Mouse (Mus musculus): ENCODE measurements around the gene Napa. TPM values are rescaled to one million over a fixed set of nuclear protein-coding genes. Genes with fewer than 3 reads are reported as not detected.

Napa gene
- polyA plus RNA-seq, 1 experiment, result 134 TPM

- H3K27ac ChIP-seq (ENCODE audit: control insufficient read depth, insufficient read depth, low read depth, low read length), result no peak overlapping the region
- no peak for TF ChIP-seq POLR2A (IDR thresholded peaks at IDR 0.05; ENCODE audit: control insufficient read depth, low read depth, low read length)
- peak; percentile 62; the same call in 1 of the 2 replicates for TF ChIP-seq CTCF (IDR thresholded peaks at IDR 0.05; ENCODE audit: control insufficient read depth, insufficient read depth, insufficient replicate concordance, low read depth, low read length)
- H3K27me3 ChIP-seq (ENCODE audit: control insufficient read depth, insufficient read depth, low read length), result no peaks in the 10 kb centered on the region
- no peak overlapping the region for H3K4me3 ChIP-seq (ENCODE audit: control insufficient read depth, low read depth, low read length)
- peaks cover 2% of the 10 kb centered on the region; the same call in 1 of the 2 replicates for H3K4me1 ChIP-seq (ENCODE audit: control insufficient read depth, insufficient read depth, low read length)
- peaks cover 2% of the 10 kb centered on the region for H3K36me3 ChIP-seq (ENCODE audit: control insufficient read depth, insufficient read depth, low read length)
Observed at GRCm38 (mm10) chr7:16153522-16153921, 55.3 kb downstream of the Napa start.

DNA sequence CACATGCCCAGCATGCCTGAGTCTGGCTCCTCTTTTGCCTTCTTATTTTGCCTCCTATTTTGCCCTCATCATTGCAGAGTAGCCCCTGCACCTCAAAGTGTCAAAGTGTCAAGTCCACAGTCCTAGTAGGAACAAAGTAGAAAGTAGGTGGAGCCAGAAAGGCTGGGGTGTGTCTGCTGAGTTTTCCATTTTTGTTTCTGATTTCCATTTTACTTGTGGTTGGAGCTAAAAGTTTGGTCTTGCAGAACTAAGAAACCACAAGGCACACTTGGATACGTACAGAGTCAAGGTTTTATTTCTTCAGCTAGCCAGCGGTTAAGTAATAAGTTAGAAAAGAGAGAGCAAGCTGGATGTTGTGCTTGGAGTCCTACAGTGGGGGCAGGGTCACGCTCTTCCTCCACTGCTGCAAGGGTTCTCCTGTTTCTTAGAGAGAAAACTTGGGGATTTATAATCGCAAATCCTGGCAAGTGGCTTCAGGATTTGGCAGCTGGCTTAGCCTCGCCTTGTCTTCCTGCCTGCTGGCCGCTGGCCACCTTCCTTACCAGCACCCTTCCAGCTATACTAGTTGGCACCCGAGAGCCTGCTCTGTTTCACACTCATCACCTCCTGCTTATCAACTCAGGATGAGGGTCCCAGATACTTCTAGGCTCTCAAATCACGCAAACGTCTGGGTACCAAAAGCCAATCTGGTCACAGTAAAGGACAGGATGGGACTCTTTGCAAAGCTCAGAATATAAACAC lies 57.0 kb downstream of the Napa start:
- Histone ChIP-seq H3K27ac (ENCODE audit: control insufficient read depth, insufficient read depth, low read depth, low read length) (no peak overlapping the region), H3K27me3 (ENCODE audit: control insufficient read depth, insufficient read depth, low read length) (no peaks in the 10 kb centered on the region), H3K4me3 (ENCODE audit: control insufficient read depth, low read depth, low read length) (no peak overlapping the region), H3K36me3 (ENCODE audit: control insufficient read depth, insufficient read depth, low read length) (peaks cover 2% of the 10 kb centered on the region), H3K4me1 (ENCODE audit: control insufficient read depth, insufficient read depth, low read length) (peaks cover 5% of the 10 kb centered on the region)
- TF ChIP-seq CTCF (IDR thresholded peaks at IDR 0.05; ENCODE audit: control insufficient read depth, insufficient read depth, insufficient replicate concordance, low read depth, low read length) (no peak), POLR2A (IDR thresholded peaks at IDR 0.05; ENCODE audit: control insufficient read depth, low read depth, low read length) (no peak)

GRCm38 (mm10) chr7:16156105-16156714 lies 58.0 kb downstream of the Napa start:
- no peak overlapping the region for H3K4me3 ChIP-seq (ENCODE audit: control insufficient read depth, low read depth, low read length)
- H3K27ac ChIP-seq (ENCODE audit: control insufficient read depth, insufficient read depth, low read depth, low read length), result no peak overlapping the region
- TF ChIP-seq CTCF (IDR thresholded peaks at IDR 0.05; ENCODE audit: control insufficient read depth, insufficient read depth, insufficient replicate concordance, low read depth, low read length), result no peak
- TF ChIP-seq POLR2A (IDR thresholded peaks at IDR 0.05; ENCODE audit: control insufficient read depth, low read depth, low read length), result no peak
- H3K36me3 ChIP-seq (ENCODE audit: control insufficient read depth, insufficient read depth, low read length), result peaks cover 2% of the 10 kb centered on the region
- peaks cover 7% of the 10 kb centered on the region for H3K4me1 ChIP-seq (ENCODE audit: control insufficient read depth, insufficient read depth, low read length)
- H3K27me3 ChIP-seq (ENCODE audit: control insufficient read depth, insufficient read depth, low read length), result no peaks in the 10 kb centered on the region

DNA sequence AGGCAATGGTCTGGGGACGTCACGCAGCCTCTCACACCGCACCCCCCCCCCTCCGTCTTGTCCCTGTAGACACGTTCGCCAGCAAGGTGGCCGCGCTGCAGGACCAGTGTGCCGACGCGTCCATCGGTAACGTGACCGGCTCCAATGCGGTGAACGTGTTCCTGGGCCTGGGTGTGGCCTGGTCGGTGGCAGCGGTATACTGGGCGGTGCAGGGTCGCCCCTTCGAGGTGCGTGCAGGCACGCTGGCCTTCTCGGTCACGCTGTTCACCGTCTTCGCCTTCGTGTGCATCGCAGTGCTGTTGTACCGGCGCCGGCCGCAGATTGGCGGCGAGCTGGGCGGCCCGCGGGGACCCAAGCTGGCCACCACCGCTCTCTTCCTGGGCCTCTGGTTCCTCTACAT lies 60.5 kb downstream of the Napa start:
- TF ChIP-seq CTCF (IDR thresholded peaks at IDR 0.05; ENCODE audit: control insufficient read depth, insufficient read depth, insufficient replicate concordance, low read depth, low read length) (no peak), POLR2A (IDR thresholded peaks at IDR 0.05; ENCODE audit: control insufficient read depth, low read depth, low read length) (no peak)
- no peak overlapping the region for H3K27ac ChIP-seq (ENCODE audit: control insufficient read depth, insufficient read depth, low read depth, low read length)
- no peaks in the 10 kb centered on the region for H3K27me3 ChIP-seq (ENCODE audit: control insufficient read depth, insufficient read depth, low read length)
- no peak overlapping the region for H3K4me3 ChIP-seq (ENCODE audit: control insufficient read depth, low read depth, low read length)
- no peaks in the 10 kb centered on the region for H3K36me3 ChIP-seq (ENCODE audit: control insufficient read depth, insufficient read depth, low read length)
- peaks cover 7% of the 10 kb centered on the region for H3K4me1 ChIP-seq (ENCODE audit: control insufficient read depth, insufficient read depth, low read length)

DNA sequence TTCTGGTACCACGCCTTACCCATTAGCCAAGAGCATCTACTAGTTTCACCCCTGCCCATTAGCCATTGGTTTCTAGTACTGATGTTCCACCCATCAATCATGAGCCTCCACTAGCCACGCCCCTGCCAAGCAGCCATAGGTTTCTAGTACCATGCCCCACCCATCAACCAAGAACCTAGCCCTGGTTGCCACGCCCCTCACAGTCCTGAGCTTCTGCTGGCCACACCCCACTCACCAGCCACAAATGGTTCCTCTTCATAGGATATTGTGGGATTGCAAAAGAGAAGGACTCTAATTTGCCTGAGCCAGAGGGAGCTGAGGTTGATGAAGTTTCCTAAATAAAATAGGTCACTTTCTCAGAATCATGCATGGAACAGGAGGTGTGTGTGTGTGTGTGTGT lies 62.4 kb downstream of the Napa start:
- H3K27me3 ChIP-seq (ENCODE audit: control insufficient read depth, insufficient read depth, low read length), result no peaks in the 10 kb centered on the region
- no peak overlapping the region for H3K27ac ChIP-seq (ENCODE audit: control insufficient read depth, insufficient read depth, low read depth, low read length)
- no peaks in the 10 kb centered on the region for H3K36me3 ChIP-seq (ENCODE audit: control insufficient read depth, insufficient read depth, low read length)
- H3K4me1 ChIP-seq (ENCODE audit: control insufficient read depth, insufficient read depth, low read length), result peaks cover 7% of the 10 kb centered on the region
- no peak overlapping the region for H3K4me3 ChIP-seq (ENCODE audit: control insufficient read depth, low read depth, low read length)
- TF ChIP-seq POLR2A (IDR thresholded peaks at IDR 0.05; ENCODE audit: control insufficient read depth, low read depth, low read length), result no peak
- no peak for TF ChIP-seq CTCF (IDR thresholded peaks at IDR 0.05; ENCODE audit: control insufficient read depth, insufficient read depth, insufficient replicate concordance, low read depth, low read length)

GRCm38 (mm10) chr7:16161302-16161701 lies 63.0 kb downstream of the Napa start:
- no peak overlapping the region for H3K27ac ChIP-seq (ENCODE audit: control insufficient read depth, insufficient read depth, low read depth, low read length)
- peaks cover 7% of the 10 kb centered on the region for H3K4me1 ChIP-seq (ENCODE audit: control insufficient read depth, insufficient read depth, low read length)
- H3K27me3 ChIP-seq (ENCODE audit: control insufficient read depth, insufficient read depth, low read length), result no peaks in the 10 kb centered on the region
- no peaks in the 10 kb centered on the region for H3K36me3 ChIP-seq (ENCODE audit: control insufficient read depth, insufficient read depth, low read length)
- no peak for TF ChIP-seq POLR2A (IDR thresholded peaks at IDR 0.05; ENCODE audit: control insufficient read depth, low read depth, low read length)
- no peak for TF ChIP-seq CTCF (IDR thresholded peaks at IDR 0.05; ENCODE audit: control insufficient read depth, insufficient read depth, insufficient replicate concordance, low read depth, low read length)
- H3K4me3 ChIP-seq (ENCODE audit: control insufficient read depth, low read depth, low read length), result no peak overlapping the region

DNA sequence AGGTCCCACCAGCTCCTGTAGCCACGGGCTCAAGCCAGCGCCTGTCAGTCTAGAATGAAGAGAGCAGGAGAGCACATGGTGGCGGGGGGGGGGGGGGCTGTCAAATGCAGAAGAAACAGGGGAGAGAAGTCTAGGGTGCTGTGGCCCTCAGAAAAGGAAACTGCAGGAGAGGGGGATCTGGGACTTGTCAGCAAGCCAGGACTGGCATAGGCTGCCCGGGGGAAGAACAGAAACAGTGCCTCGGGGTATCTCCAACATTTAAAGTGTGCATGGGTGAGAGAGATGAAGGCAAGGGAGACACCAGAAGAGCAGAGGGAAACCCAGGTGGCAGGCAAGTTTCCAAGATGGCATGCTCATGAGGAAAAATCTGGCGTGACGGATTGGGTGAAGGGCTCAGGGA lies 63.8 kb downstream of the Napa start:
- no peak for TF ChIP-seq CTCF (IDR thresholded peaks at IDR 0.05; ENCODE audit: control insufficient read depth, insufficient read depth, insufficient replicate concordance, low read depth, low read length)
- TF ChIP-seq POLR2A (IDR thresholded peaks at IDR 0.05; ENCODE audit: control insufficient read depth, low read depth, low read length), result no peak
- Histone ChIP-seq H3K4me1 (ENCODE audit: control insufficient read depth, insufficient read depth, low read length) (peaks cover 5% of the 10 kb centered on the region), H3K27me3 (ENCODE audit: control insufficient read depth, insufficient read depth, low read length) (no peaks in the 10 kb centered on the region), H3K27ac (ENCODE audit: control insufficient read depth, insufficient read depth, low read depth, low read length) (no peak overlapping the region), H3K4me3 (ENCODE audit: control insufficient read depth, low read depth, low read length) (no peak overlapping the region), H3K36me3 (ENCODE audit: control insufficient read depth, insufficient read depth, low read length) (no peaks in the 10 kb centered on the region)

Other genes starting within 250 kb of the Napa start
- gene Crx, start 218.5 kb upstream of the Napa start, polyA plus RNA-seq (2012; rRNA removed), result not detected in 2 replicates
- not detected in 2 replicates for gene Crxos, start 215.8 kb upstream of the Napa start, polyA plus RNA-seq (2012; rRNA removed)
- 409 and 443 TPM in 2 replicates for gene Selenow, start 176.1 kb upstream of the Napa start, polyA plus RNA-seq (2012; rRNA removed)
- 57.2 and 81.1 TPM in 2 replicates for gene Nop53, start 152.4 kb upstream of the Napa start, polyA plus RNA-seq (2012; rRNA removed)
- 3.0 and 3.5 TPM in 2 replicates for gene Ehd2, start 130.9 kb upstream of the Napa start, polyA plus RNA-seq (2012; rRNA removed)
- gene Bicra, start 50.5 kb upstream of the Napa start, polyA plus RNA-seq (2012; rRNA removed), result 5.9 and 7.3 TPM in 2 replicates
- 98.8 and 100 TPM in 2 replicates for gene Zfp541, start 36.6 kb upstream of the Napa start, polyA plus RNA-seq (2012; rRNA removed)
- gene Kptn, start 21.4 kb downstream of the Napa start, polyA plus RNA-seq (2012; rRNA removed), result 13.6 and 14.4 TPM in 2 replicates
- gene Slc8a2, start 31.4 kb downstream of the Napa start, polyA plus RNA-seq (2012; rRNA removed), result 34.7 and 35.7 TPM in 2 replicates
- gene Meis3, start 76.6 kb downstream of the Napa start, polyA plus RNA-seq (2012; rRNA removed), result 2.5 and 2.6 TPM in 2 replicates
- gene Dhx34, start 123.6 kb downstream of the Napa start, polyA plus RNA-seq (2012; rRNA removed), result 26.2 and 27.1 TPM in 2 replicates
- gene C5ar2, start 145.7 kb downstream of the Napa start, polyA plus RNA-seq (2012; rRNA removed), result 0.02 and 0.07 TPM in 2 replicates
- 0.53 and 0.65 TPM in 2 replicates for gene C5ar1, start 161.1 kb downstream of the Napa start, polyA plus RNA-seq (2012; rRNA removed)
- 19.5 and 22.5 TPM in 2 replicates for gene Inafm1, start 175.2 kb downstream of the Napa start, polyA plus RNA-seq (2012; rRNA removed)
- gene Ccdc9, start 188.3 kb downstream of the Napa start, polyA plus RNA-seq (2012; rRNA removed), result 46.0 and 47.1 TPM in 2 replicates
- gene Bbc3, start 209.9 kb downstream of the Napa start, polyA plus RNA-seq (2012; rRNA removed), result 4.0 and 6.1 TPM in 2 replicates

Measured in testis, adult 2 months (tissue).